Mouse (Mus musculus) kidney, adult 8-10 months (tissue): ENCODE measurements around the gene Tnfsf15.
A peak's percentile ranks its signal among the peaks of the same experiment; 100 is the strongest.

Source experiments
- DNase-seq, 2 experiments: peaks; one replicate each; pipeline ENCODE4 v3.0.0; 2022

Gene Tnfsf15

DNA sequence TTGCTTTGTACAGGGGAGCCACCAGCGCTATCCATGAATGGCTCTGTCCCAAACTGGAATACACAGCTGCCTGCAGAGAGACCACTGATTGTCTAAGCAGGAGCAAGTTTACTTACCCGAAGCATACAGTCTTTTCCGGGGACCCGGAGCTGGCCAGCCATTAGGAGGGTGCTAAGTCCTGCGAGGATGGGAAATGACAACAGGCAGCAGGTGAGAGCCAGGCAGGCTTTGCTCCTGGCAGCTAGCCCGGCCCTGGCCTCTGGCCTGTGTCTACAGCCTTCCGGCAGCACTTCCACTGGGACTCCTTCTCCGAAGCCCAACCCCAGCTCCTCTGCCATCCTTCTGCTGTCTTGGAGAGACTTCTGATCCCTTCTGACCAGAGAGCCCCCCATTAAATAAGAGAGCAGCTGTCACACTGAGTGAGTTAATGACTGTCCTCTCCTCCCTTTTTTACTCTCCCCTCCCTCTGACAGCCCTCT lies at the start of gene Tnfsf15:
Gene Tnfsf15 (minus strand): TSS at position 421 of the 479 bp plus-strand sequence.
- DNase-seq = peak; percentile 84 to 89

DNA sequence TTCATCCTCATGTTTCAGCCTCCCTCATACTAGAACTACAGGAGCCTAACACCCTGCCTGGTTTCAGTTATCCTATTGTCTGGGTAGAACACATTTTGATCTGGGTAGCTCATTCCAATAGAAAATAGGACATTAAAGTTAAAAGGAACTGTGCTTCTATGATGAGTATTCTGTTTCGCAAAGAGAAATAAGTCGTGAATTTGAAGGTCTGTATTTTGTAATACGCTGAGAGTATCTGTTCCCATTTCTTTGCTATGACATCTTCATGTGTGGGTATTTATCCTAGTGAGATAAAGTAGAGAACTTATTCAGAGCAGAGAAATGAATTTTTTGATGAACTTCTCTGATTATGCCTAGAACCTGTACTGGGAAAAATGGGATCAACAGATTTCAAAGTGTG lies 47.4 kb upstream of the Tnfsf15 start:
- DNase-seq = no peak

DNA sequence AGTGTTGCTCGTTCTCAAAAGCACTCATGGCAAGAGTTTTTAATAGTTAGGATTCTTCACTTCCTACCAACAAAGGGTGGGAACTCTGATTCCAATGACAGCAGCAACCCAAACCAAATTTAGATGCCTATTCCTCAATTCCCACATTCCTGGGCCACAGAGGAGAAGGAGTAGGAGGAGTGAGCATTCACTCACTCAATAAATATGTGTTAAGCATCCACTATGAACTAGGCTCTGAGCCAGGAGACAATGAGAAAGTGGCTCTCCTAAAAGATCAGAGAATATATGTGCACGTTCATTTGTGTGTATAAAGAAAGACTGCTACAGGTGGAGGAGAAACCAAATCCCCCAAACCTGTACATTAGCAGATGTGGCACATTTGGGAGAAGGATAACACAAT lies 40.6 kb upstream of the Tnfsf15 start:
- DNase-seq = no peak

DNA sequence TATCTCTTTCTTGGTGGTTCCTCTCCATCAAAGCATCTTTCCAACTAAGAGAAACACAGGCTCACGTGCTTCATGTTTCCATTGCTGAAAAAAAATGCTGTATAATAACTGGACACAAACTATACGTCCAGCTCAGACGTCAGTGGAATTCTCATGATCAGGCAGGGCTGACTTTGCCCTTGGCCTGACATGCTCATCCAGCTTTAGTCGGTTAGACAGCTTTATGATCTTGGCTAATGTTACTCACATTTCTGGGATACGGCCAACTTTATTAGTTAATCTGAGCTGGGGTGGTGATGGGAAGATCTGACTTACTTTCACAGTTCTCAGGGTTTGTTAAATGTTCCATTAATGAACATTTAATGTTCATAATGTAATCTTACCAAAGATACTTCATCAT lies 38.9 kb upstream of the Tnfsf15 start:
- DNase-seq = no peak

DNA sequence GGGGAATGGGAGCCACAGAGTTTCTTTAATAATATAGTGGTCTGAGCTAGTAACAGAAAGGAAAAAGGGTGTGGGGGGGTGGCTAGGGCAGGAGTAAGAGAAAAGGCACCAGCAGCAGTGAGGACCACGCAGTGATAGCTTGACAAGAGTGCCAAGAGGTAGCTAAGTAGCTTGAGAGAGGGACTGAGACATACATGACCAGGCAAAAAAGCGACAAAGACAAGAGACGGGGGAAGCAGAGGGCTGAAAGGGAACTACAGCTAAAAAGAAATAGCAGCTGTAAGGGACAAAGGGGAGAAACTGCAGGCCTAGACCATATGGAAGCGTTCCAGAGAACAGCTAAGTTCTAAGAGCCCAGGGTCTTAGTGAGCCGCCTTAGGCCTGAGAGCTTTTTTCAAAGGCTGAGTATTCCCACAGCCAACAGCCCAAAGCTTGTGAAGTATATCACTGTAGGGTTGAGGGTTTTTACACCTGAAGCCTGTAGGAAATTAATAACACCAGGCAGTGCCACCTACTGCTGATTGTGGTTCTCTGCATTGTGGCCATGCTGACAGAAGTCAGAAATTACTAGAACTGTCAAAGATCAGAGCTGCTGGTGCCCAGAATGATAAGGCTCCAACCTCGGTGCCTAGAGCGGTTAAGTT lies 38.2 kb upstream of the Tnfsf15 start:
- peak in 1 of 2 experiments; percentile 19 for DNase-seq

DNA sequence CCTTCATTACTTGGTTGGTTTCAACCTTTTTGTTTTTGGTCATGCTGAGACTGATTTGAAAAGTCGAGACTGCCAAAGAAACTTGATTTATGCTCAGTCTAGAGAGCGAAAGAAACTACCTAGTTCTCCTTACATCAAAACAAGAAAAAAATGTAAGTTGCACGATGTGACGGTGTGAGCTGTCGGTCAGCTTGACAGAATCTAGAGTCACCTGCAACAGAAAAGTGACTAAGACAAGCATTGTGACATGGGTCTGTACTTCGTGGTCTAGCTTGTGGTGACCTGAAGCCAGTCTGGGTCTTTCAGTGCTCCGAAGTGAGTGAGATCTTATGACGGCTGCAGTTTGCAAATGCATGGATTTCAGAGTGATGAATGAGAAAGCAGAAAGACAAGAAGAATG lies 32.3 kb upstream of the Tnfsf15 start:
- no peak for DNase-seq

DNA sequence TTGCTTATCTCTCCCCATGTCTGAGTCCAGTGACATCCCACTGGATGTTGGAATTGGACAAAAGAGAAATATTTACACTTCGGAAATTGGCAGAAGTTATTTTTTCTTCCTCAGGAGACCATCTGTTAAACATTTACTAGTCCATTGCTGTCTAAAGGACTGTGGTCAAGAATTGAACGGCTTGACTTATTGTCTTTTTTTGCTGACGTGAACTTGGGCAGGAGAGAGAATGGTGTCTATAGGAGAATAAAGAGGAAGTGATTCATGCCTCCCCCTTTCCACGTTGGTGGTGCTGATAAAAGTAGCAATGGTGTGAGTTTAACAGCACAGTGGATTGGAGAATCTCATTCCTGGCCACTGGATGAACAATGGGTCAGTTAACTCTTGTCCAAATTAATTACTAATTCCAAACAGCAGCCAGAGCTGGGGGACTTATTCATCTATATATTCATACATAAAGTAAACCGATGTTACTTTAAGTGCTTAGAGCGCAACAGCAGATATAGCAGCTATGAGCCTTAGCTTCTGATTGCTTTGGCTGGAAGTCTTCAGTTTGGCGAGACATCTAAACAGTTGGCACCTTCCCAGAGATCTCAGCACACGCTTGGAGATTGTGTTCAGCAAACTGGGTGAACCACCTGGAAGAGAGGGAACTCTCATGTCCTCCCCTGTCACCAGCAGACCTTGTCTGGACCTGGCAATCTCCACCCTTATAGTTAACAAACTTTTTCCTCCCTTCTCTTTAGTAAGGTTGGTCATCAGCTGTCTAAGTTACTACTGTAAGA lies 28.6 kb upstream of the Tnfsf15 start:
- no peak for DNase-seq

DNA sequence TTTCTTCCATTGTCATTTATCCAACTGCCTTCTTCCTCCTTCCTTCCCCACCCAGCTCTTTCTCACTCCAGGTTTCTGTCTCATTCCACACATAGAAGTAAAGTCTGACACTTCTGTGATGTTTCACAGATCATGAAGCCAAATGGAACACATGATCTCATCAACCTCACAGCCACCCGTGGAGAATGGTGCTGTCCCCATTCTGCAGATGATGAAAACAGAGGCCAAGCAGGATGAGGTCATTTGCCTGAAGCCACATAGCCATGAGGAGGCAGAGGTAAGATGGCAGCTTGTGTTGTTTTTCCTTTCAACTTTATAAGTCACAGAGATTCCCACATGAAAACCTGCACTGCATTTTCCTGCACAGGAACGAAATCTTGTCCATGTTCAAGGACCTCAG lies 27.6 kb upstream of the Tnfsf15 start:
- DNase-seq = no peak

DNA sequence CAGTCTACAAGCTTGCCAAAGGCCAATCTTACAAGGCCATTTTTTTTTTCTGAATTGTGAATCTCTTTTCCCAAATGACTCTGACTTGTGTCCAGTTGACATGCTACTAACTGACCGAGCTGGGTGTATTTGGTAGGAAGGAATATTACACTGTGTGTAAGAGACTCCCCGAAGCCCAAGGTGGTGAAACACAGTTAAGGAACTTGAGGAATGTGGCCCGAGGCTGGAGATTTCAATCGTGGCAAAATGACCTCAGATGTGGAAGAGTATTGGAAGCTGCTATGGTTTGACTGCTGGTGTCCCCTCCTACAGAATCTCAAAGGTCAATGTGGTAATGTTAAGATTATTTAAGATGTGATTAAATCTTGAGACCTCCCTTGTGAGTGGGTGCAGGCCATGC lies 26.4 kb upstream of the Tnfsf15 start:
- DNase-seq = no peak

DNA sequence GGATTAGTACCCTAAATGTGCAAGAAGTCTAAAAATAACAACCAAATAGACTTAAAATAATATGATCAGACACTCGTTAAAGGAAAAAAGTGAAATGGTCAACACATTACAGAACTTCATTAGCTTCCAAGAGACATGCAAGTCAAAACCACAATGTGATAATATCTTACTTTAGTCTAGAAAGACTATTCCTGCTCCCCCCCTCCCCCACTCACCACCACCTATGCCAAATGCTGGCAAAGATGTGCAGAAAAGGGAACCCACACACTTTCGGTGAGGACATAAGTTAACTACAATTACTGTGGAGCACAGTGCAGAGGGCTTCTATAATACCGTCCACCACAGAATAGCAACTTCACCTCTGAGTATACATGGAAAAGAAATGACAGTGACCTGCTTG lies 24.2 kb upstream of the Tnfsf15 start:
- no peak for DNase-seq

DNA sequence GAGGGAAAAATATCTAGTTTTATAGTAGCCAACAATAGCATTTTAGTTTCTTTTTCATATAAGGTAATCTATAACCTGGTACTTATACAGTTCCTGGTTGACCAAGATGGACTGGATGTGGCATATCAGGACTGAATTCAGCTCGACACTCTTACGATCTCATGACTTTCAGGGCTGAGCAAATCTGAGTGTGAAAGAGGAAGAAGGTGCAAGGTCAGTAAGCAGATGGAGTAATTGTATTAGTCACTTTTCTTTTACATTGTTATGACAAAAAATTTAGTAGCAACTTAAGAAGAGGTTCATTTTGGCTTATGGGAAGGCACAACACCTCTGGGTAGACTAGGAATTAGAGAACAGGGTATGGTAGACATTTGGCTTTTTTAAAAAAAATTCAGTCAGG lies 20.1 kb upstream of the Tnfsf15 start:
- DNase-seq = no peak

DNA sequence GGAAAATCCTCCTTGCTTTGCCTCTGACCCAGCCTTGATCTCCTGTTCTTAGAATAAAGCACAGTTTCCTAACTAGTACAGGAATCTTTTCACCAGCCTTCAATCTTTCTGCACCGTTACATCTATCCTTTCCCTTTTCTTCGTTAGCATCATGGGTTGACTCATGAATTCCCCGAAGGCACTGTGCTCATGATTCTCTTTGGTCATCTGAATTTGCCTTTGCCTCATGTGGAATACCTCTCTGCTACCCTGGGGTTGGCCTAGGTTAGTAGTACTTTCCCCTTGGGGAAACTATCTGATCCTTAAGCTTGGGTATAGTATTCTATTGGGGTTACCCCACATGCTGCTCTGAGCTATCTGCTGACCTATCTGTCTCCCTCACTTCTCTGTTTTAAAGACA lies 15.0 kb upstream of the Tnfsf15 start:
- DNase-seq = no peak

DNA sequence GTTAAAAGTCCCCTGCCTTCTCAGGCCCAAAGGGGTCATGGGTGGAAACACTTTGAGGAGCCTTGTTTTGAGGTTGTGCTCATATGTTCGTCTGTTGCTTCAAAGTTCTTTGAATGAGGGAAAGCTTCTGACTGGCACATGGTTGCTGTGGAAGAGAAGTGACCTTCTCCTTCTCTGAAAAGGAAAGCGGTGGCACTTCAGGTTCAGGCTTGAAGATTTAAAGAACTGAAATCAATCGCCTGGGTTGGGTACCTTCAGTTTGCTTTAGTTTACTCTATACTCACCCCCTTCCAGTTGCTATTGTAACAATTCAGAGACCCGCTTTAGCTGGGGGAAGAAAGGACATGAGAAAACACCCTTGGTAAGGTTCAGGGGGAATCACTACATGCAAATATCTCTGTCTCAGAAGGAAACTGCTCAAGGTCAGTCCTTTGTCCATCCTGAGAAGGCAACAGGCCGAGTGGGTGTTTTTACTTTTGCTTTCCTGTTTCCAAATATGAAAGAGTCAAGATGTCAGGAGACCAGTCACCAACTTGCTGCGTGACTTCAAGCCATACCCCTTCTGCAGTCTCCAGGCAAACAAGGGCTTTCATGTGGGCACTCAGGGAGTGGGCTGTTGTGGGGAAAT lies 12.7 kb upstream of the Tnfsf15 start:
- DNase-seq = no peak

DNA sequence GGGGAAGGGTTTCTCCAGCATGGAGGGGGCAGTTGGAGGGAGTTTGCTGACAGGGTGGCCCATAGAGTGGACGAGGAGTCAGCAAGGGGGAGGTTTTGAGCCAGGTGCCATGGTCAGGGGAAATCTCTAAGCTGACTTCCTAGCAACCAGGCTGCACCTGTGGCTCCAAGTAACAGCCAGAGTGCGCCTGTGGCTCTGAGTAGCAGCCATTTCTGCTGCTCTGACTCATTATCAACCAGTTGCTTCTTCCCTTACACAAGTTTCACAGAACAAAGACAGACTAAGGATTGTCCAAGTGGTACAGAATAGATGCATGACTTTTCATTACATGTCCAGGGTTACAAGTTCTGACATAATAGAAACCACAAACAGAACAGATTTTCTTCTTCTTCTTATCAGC lies 11.2 kb upstream of the Tnfsf15 start:
- no peak for DNase-seq

DNA sequence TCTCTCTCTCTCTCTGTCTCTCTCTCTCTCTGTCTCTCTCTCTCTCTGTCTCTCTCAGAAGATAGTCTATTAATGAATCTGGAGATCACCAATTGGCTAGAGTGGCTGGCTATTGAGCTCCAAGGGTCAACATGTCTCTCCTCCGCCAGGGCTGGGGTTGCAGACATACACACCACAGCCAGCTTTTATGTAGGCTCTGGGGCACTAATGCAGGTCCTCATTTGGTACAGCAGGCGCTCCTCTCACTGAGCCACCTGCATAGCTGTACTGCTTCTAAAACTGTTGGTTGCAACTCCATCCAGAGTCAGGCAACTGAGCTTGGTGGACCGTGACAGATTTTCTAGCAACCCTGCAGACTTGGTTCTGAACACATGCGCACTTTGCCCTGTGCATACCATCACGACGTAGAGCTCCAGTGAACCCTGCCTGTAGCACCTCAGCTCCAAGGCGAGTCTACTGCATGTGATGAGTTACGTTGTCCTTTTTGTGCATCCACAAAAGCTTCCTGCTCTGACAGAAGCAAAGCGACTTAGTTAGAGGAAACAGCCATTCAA lies 9.6 kb upstream of the Tnfsf15 start:
- DNase-seq = peak; percentile 67 to 75

DNA sequence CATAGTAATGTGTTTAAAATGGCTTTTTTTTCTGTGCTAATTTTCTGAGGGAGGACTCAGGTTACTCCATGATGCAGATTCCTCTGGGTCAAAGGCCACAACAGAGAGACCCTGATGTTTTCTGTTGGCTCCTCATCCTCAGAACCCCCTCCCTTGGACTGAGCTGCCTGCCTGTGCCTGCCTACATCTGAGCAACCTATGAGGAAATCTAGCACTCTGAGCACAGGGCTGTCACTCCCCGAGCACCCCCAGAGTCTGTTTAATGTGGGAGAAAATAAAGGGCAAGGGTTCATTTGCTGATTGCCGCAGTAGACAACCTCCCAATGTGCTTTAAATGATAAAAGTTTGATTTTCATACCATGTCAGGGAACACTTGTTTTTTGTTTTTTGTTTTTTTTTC lies 8.9 kb upstream of the Tnfsf15 start:
- no peak for DNase-seq

DNA sequence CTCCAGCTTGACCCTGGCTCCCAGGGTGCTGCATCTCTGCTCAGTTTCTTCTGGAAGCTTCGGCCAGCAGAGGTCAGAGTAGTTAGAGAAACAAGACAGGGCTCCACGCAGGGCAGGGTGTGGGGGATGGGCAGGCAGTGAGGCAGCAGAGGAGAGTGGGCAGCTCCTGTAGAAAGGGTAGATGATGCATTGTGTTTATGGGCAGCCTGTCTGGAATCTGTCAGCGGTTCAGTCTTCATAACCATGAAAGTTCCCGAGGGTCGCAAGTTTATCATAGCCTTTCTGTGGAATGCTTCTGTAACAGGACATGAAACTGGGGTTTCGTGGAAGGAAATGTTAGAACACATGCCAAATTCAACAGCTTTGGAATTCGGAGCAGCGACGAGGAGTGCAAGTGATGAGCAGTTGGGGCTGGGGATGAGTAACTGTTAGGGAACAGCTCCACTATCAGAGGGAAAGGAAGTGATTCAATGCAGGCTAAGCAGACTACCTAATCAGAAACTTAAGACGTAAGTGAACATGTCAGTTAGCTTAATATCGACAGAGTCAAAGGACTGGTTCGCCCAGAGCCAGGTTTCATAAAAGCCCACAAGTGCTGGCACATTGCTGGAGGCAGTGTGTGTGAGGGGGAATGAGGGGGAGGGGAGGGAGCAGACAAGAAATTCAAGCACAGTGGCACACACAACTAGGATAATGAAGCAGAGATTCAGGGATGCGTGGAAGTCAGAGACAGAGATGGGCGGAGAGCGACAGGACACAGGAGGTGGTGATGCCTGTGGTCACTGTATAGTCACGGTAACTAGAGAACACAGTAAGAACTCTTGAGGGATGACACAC lies 8.0 kb upstream of the Tnfsf15 start:
- DNase-seq = peak; percentile 49 to 54

DNA sequence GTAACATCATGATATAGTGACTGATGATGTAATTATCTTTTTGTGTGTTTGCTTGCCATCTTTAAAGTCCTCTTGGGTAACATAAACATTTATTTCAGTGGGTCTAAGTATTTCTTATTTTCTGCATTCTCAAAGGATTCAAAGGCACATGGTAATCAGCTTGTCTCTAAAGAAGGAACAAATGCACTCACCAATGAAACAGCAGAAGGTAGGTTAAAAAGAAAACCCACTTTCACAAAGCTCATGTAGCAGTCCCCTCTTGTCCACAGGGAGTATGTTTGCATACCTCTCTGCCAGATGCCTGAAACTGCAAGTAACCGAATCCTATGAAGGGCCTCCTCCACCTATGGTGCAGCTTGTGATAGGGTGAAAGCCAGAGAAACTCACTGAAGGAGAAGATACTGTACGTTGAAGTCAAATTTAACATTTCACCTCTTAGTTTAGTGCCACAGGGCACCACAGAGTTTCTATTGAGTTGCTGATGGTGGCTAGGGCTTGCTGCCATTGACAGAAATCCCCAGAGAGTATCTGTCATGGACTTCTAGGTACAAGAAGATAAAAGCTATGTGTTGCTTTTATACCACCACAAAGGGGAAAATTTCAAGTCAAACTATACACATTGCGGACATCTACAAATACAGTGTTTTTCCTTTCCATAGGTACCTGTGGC lies 3.3 kb upstream of the Tnfsf15 start:
- no peak for DNase-seq

DNA sequence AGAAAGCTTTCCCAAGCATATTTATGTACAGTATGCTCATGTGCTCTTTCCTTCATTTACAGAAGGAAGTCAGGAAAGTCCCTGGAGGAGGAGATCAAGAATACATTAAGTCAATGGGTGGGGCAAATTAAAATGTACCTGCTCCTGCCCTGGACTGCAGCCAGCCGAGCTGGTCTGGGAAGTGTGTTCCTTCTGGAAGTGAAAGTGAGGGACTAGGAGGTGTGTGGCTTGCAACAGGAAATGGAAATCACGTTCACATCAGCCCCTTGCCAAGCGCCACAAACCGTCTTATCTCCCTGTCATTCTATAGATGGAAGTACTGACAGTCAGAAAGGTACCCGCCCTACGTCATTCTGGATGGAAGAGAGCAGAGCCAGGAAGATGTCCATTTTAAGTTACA lies 358 bp upstream of the Tnfsf15 start:
- peak; percentile 65 to 73 for DNase-seq

DNA sequence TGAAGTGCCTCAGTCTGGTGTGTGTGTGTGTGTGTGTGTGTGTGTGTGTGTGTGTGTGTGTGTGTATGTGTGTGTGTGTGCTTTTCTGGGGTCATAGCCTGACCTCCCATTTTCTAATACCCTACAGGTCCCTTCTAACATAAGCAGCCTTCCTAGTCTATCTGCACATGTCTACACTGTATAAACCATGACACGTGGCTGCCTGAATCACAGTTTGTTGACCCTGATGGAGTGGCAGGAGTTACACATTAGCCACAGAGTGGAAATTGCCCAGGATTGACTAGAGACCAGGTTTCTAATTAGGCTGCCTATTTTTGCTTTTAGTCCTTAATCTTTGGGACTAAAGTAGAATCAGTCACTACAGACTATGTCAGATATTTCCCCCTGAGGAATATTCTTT lies 1.3 kb downstream of the Tnfsf15 start:
- DNase-seq = peak; percentile 83 to 86

DNA sequence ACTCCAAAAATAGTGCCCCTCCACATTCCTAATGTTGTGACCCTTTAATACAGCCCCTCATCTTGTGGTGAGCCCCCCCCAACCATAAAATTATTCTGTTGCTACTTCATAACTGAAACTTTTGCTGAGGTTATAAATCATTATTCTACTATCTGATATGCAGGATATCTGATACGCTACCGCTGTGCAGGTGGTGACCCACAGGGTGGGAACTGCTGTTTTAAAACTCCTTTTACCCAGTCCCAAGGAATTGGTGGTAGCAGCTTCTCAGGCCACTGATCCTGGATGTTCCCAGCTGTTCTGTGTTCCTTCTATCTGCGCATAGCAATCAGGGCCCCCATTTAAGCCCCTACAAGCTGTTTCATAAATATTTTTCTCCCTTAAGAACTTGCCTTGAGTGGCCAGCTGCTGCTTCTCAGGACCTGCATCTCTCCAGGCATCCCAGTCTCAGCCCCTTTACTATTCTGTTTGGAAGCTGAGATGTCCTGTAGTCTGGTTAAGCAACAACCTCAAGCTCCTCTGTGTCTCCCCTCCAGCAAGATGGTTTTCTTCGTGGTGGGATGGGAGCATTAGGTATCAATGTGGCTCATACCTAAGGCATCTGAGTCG lies 2.0 kb downstream of the Tnfsf15 start:
- DNase-seq = no peak

DNA sequence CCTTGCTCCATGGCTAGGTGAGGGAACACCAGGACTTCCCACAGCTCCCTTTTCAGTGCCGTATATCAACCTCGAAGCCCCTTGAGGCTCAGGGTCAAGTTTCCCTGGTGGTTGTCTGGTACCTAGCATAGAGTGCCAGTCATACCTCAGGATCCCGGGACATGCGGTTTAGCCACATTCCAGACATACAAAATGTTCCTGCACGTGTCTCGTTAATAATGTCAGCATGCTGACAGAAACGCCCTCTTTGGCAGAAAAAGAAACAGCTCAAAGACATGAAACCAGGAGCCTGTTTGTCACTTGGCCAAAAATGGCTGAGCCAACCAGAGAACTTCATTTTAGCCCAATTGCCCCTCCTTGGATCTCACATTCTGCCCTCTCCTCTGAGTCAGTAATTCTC lies 2.8 kb downstream of the Tnfsf15 start:
- peak; percentile 74 to 78 for DNase-seq
